Mouse (Mus musculus) spleen, adult 12 weeks (tissue): ENCODE data around the gene Slc25a45.

Source experiments
- DNase-seq: peaks from one replicate; pipeline ENCODE4 v3.0.0; 2022; ENCODE audit warnings: low spot score

Slc25a45 gene

GRCm38 (mm10) chr19:5929634-5930596, 52.3 kb downstream of the Slc25a45 start:
- DNase-seq: no peak

DNA sequence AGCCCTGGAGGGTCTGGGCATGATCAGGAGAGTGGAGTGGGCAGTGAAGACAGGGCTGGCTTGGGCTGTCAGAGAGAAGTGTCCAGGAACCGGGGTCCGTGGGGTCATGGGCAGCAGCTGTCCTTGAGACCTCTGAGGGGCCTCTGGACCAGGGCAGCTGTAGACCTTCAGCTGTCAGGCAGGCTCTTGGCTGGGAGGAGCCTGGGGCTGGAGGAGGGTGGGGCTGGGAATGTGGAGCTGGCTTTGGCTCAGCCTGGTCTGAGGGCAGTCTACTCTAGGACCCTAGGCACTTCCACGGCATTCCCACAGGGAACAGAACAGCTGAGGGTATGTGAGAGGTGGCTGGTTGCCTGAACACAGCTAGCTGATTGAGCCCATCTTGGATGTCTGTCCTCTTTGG, 57.7 kb downstream of the Slc25a45 start:
- DNase-seq: no peak
